Mouse (Mus musculus) G1E (cell line): ENCODE results near the gene Stx6. TPM values are rescaled to one million over a fixed set of nuclear protein-coding genes. Genes with fewer than 3 reads are reported as not detected.

Source experiments
- ATAC-seq: 2 replicates; pipeline ENCODE4 v1.8.0; 2016; ENCODE audit warnings: mild to moderate bottlenecking; ENCODE audit not compliant: insufficient number of reproducible peaks, poor library complexity, low FRiP score, severe bottlenecking; ENCODE audit errors: extremely low read depth
- DNase-seq: peaks from one replicate; pipeline ENCODE4 v3.0.0; 2012; ENCODE audit warnings: low spot score
- H3K27me3 ChIP-seq: 2 replicates; pipeline ENCODE4 v1.6.1; 2012; ENCODE audit warnings: mild to moderate bottlenecking, low read length, inconsistent platforms; ENCODE audit not compliant: insufficient read depth
- H3K36me3 ChIP-seq: replicated peaks from 2 replicates; pipeline ENCODE3; 2012; ENCODE audit warnings: mild to moderate bottlenecking, inconsistent platforms
- H3K4me1 ChIP-seq: 2 replicates; pipeline ENCODE4 v1.6.1; 2012; ENCODE audit warnings: low read depth, low read length, inconsistent platforms, mixed read lengths; ENCODE audit not compliant: insufficient read depth
- H3K4me3 ChIP-seq: 2 replicates; pipeline ENCODE4 v1.5.1; 2012; ENCODE audit warnings: low read depth, mild to moderate bottlenecking, inconsistent platforms, low read length, moderate library complexity, mixed read lengths
- H3K9me3 ChIP-seq: replicated peaks from 2 replicates; pipeline ENCODE4 v1.6.1; 2012; ENCODE audit warnings: inconsistent platforms
- CTCF ChIP-seq: IDR thresholded peaks from 2 replicates; pipeline ENCODE4 v1.5.1; 2012; ENCODE audit warnings: low read depth, low read length, inconsistent platforms, mixed read lengths
- GATA1 ChIP-seq: IDR thresholded peaks from 2 replicates; pipeline ENCODE4 v1.6.1; 2012; ENCODE audit warnings: borderline replicate concordance, low read length, inconsistent platforms, mixed read lengths
- GATA2 ChIP-seq: IDR thresholded peaks from 2 replicates; pipeline ENCODE4 v1.6.1; 2012; ENCODE audit warnings: low read depth, low read length, inconsistent platforms, borderline replicate concordance
- POLR2AphosphoS5 ChIP-seq: IDR thresholded peaks from 2 replicates; pipeline ENCODE4 v1.6.1; 2012; ENCODE audit warnings: low read depth, low read length, inconsistent platforms; ENCODE audit not compliant: insufficient replicate concordance
- TAL1 ChIP-seq: conservative IDR thresholded peaks from 2 replicates; pipeline ENCODE4 v1.6.1; 2012; ENCODE audit warnings: low read depth, low read length, inconsistent platforms, mixed read lengths
- polyA plus RNA-seq: library from polyadenylated mRNA; stranded (reverse); fragments of >175 nt; gene quantifications from 2 replicates; pipeline ENCODE4 v1.2.3, GENCODE M21; 2012
- total RNA-seq, 2 experiments: library from RNA; stranded (forward) in 1 of 2; stranded (reverse) in 1 of 2; fragments of 200-1000 nt in 1 of 2; fragments of >200 nt in 1 of 2; fragmentation: Nextera tagmentation in 1 of 2; gene quantifications; 2 replicates each; pipeline ENCODE4 v1.2.3; 2014 to 2017

The Stx6 gene
- total and polyA plus RNA-seq, 3 experiments, result 27.5 to 117 (median 60.5) TPM

DNA sequence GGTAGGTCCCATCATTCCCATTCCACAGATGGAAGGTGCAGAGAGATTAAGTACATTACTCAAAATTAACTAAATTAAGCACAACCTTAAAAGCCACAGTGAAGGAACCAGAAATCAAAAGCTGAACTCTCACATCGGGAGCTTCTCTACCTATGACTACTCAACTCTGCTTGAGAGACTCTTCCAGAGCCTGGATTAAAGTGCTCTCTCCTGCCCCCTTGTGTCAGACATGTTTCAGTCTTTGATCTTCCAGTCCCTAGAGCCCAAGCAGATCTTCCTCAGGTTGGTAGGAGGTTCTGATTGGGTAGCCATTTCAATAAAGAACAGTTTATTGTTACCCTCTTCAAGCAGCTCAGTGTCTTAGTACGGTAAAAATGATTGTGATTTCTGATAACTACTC, 18.4 kb upstream of the Stx6 start:
- H3K9me3 ChIP-seq, result no peaks in the 10 kb centered on the region
- H3K4me1 ChIP-seq, result no peaks in the 10 kb centered on the region
- H3K27me3 ChIP-seq, result peaks cover 29% of the 10 kb centered on the region
- peak; percentile 57; the same call in 1 of the 2 replicates for ATAC-seq
- H3K36me3 ChIP-seq, result no peaks in the 10 kb centered on the region
- no peak for TF ChIP-seq POLR2AphosphoS5
- no peak for TF ChIP-seq GATA2
- no peak for TF ChIP-seq TAL1
- TF ChIP-seq GATA1, result no peak
- no peak for TF ChIP-seq CTCF
- DNase-seq, result peak; percentile 40
- H3K4me3 ChIP-seq, result no peak overlapping the region

DNA sequence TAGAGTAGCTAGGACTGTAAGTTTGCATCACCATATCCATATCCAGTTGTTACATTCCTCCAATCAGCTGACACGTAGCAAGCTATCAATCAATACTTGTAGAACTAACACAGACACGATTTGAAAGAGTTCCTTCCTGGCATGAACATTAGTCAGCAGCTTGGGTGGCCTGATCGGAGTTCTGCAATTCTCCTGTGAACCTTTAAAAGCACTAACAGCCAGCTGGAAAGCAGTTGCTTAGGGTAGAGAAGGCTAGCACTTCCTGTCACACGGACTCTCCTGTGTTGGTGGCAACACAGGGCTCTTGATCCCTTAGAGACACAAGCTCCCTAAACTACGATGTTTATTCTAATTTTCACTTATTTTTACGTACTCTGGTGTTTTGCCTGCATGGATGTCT, 12.9 kb upstream of the Stx6 start:
- no peak for DNase-seq
- Histone ChIP-seq H3K4me1 (peaks cover 19% of the 10 kb centered on the region), H3K4me3 (no peak overlapping the region), H3K27me3 (peaks cover 14% of the 10 kb centered on the region), H3K9me3 (no peaks in the 10 kb centered on the region), H3K36me3 (no peaks in the 10 kb centered on the region)
- TF ChIP-seq TAL1 (no peak), CTCF (no peak), POLR2AphosphoS5 (no peak), GATA1 (no peak), GATA2 (no peak)
- ATAC-seq, result no peak

DNA sequence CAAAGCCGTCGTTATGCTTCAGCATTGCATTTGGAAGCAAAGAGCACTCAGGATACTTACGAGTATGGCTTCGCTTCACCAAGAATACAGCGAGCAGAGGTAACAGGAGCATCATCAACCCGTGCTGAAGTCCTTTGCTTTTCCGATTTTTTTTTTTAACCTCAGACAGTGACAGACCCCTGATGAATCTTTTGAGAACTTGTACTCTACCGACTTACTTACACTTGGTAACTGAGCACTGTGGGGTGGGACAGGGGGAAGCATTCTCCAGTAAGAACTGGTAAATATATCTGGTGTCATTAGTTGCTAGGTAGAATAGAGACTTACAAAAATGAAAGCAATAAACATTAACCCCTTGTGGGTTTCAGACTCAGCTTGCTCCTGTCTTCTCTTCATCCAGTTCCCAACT, 11.9 kb upstream of the Stx6 start, which contains the start of gene Mr1:
Gene Mr1, minus strand, starts transcription at position 243 of the 409 bp plus-strand sequence.
- H3K4me1 ChIP-seq, result peaks cover 19% of the 10 kb centered on the region
- peak; percentile 27 for DNase-seq
- peaks cover 14% of the 10 kb centered on the region for H3K27me3 ChIP-seq
- no peaks in the 10 kb centered on the region for H3K36me3 ChIP-seq
- H3K4me3 ChIP-seq, result peak within 1 kb of the TSS; percentile 52
- TF ChIP-seq GATA1 (no peak), TAL1 (no peak), GATA2 (no peak), CTCF (no peak), POLR2AphosphoS5 (no peak)
- ATAC-seq, result peak; percentile 83
- no peaks in the 10 kb centered on the region for H3K9me3 ChIP-seq

DNA sequence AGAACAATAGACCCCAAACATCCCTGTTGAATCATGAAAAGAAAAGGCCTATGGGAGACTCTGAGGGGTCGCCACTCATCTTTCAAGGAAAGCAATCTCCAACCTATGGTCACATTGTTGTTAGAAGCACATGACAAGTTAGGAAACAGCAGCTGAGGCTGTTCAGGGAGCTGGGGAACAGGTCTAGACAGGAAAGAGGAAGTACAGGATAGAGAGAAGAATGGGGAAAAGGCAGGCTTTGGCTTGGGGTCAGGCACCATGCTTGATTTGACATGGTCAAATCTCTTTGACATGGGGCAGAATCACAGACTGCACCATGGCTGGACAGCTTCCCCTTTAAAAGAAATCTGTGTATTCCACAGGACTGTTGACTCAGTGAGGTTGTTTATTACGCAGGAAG, 11.3 kb upstream of the Stx6 start:
- DNase-seq (peak; percentile 11), ATAC-seq (no peak)
- no peak for TF ChIP-seq CTCF
- no peak for TF ChIP-seq GATA2
- TF ChIP-seq GATA1, result no peak
- no peak for TF ChIP-seq TAL1
- no peak for TF ChIP-seq POLR2AphosphoS5
- Histone ChIP-seq H3K9me3 (no peaks in the 10 kb centered on the region), H3K4me1 (peaks cover 19% of the 10 kb centered on the region), H3K4me3 (no peak overlapping the region), H3K36me3 (no peaks in the 10 kb centered on the region), H3K27me3 (peaks cover 15% of the 10 kb centered on the region)

DNA sequence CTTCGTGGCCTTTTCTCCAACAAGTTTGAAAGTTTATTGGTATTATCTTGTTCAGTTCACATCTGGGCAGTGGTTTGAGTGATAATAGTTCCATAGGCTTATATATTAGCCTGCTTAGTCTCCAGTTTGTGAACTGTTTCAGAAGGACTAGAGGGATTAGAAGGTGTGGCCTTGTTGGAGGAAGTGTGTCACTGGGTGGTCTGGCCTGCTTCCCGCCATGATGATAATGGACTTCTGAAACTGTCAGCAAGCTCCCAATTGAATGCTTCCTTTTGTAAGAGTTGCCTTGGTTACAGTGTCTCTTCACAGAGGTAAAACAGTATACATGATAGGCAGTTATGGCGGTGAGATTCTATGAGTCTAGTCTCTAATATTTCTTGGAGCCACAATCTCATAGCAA, 9.1 kb upstream of the Stx6 start:
- H3K36me3 ChIP-seq, result no peaks in the 10 kb centered on the region
- peaks cover 19% of the 10 kb centered on the region for H3K4me1 ChIP-seq
- H3K9me3 ChIP-seq, result no peaks in the 10 kb centered on the region
- H3K27me3 ChIP-seq, result peaks cover 18% of the 10 kb centered on the region
- no peak for TF ChIP-seq GATA1
- no peak for TF ChIP-seq POLR2AphosphoS5
- TF ChIP-seq TAL1, result no peak
- no peak for TF ChIP-seq GATA2
- TF ChIP-seq CTCF, result no peak
- H3K4me3 ChIP-seq, result no peak overlapping the region
- no peak for ATAC-seq
- DNase-seq, result no peak

DNA sequence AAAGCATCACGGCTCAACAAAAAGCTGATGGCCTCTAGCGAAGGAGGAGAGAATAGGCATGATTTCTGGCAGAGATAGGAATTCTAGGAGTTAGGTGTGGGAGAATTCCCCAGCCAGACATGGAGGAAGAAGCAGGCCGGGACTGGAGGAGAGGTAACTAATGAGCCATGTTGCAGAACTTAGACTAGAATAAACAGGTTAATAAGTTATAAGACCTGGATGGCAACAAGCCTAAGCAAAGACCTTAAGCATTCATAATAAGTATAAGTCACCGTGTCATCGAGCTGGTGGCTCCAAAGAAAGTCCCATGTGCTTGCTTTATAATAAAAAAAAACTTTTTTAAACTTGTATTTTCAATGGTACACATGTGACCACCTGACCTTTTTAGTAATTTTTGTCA, 7.7 kb upstream of the Stx6 start:
- no peak overlapping the region for H3K4me3 ChIP-seq

DNA sequence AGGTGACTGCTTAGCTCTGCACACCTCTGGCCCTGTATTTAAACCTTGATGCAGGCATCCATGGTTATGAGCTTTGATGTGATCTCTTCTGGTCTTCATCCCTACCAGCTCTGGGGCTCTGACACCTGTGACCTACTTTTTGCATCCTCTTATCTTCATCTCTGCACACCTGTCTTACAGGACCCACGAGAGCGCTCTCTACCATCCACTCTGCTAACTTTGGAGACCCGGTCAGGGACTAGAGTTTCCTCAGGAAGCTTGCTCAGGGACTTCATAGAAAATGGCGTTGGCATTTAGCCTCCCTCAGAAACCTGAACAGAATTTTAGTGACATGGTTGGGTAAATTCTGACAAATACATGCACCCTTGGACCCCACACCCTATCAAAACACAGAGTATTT, 4.6 kb upstream of the Stx6 start:
- no peaks in the 10 kb centered on the region for H3K36me3 ChIP-seq
- H3K4me3 ChIP-seq, result no peak overlapping the region
- no peak for ATAC-seq
- no peaks in the 10 kb centered on the region for H3K9me3 ChIP-seq
- DNase-seq, result no peak
- TF ChIP-seq CTCF, result no peak
- H3K4me1 ChIP-seq, result peaks cover 13% of the 10 kb centered on the region
- peaks cover 19% of the 10 kb centered on the region for H3K27me3 ChIP-seq

More for the DNA sequence above, 7.7 kb upstream of the Stx6 start:
- DNase-seq, result no peak
- H3K9me3 ChIP-seq, result no peaks in the 10 kb centered on the region
- H3K27me3 ChIP-seq, result peaks cover 16% of the 10 kb centered on the region
- H3K36me3 ChIP-seq, result no peaks in the 10 kb centered on the region
- peaks cover 18% of the 10 kb centered on the region for H3K4me1 ChIP-seq
- TF ChIP-seq GATA2 (no peak), GATA1 (no peak), POLR2AphosphoS5 (no peak), CTCF (no peak), TAL1 (no peak)
- ATAC-seq, result no peak
